Comparison of ENCODE assay signal across 11 mouse cellular contexts in the genomic region with DNA sequence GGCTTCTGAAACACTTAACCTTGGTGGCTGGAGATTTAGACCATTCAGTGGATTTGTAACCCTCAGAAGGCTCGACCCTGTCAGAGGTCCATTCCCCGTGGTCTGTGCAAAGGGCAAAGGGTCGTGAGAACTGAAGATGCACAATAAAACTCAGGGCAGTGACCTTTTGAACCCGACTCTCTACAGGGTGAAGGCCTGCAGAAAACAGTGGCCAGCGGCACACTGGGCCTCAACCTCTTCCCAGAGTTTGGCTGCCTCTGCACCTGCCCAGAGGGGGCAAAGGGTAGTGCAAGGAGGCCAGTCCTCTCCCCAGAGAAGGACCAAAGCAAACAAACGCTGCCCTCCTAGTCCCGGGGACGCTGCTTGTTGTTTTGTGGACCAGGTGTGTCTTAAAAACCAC. TPM values are rescaled to one million over a fixed set of nuclear protein-coding genes. Genes with fewer than 3 reads are reported as not detected.
A peak's percentile ranks its signal among the peaks of the same experiment; 100 is the strongest.
DNase-seq lines count a peak whose midpoint lies in the region; ATAC-seq lines count a peak whose summit lies in the region.
"Had no signal": no experiment of that assay in that cellular context is flagged by ENCODE, and none has a peak within 500 bp of the region (broad histone marks: within the 10 kb centered on the region; RNA-seq: fewer than 3 reads in every experiment).

No protein-coding gene starts in this region.

- 27% methylated on average over 8 of the region's 8 CpGs for WGBS in heart, embryonic 13.5 days
- WGBS in lung, embryonic 16.5 days, result 17% methylated on average over 8 of the region's 8 CpGs

- peaks cover 99% of the 10 kb centered on the region for H3K4me1 ChIP-seq in heart, embryonic 13.5 days
- peaks cover 70% of the 10 kb centered on the region for H3K4me1 ChIP-seq in lung, embryonic 16.5 days (replicated peaks; ENCODE audit: control insufficient read depth, insufficient read depth, low read length)

- peak overlapping the region; percentile 77 for H3K27ac ChIP-seq in heart, embryonic 13.5 days (replicated peaks)
- peak overlapping the region; percentile 1; the same call in 1 of the 2 replicates for H3K27ac ChIP-seq in lung, embryonic 16.5 days (ENCODE audit: low read length)

- no peak for DNase-seq in heart, adult 9 months (ENCODE audit: low spot score in 2 of 2)
- DNase-seq in lung, postnatal 36 days, result no peak
- peak; percentile 72 to 83 for DNase-seq in kidney, adult 8-10 months
- DNase-seq in neural tube, embryonic 10.5 days (ENCODE audit: extremely low spot score, low spot score), result peak; percentile 47
- DNase-seq in B cell, adult 2 months, result no peak
- no peak for DNase-seq in adrenal gland, postnatal 36 days

- H3K9ac ChIP-seq in heart, embryonic 13.5 days, result peak overlapping the region; percentile 60
- H3K9ac ChIP-seq in lung, embryonic 16.5 days (ENCODE audit: low read length), result no peak overlapping the region
- H3K9ac ChIP-seq: forebrain, embryonic 12.5 days had no signal

- ATAC-seq in heart, embryonic 13.5 days (ENCODE audit: extremely low read depth, insufficient number of reproducible peaks, low FRiP score, low TSS enrichment), result no peak
- no peak for ATAC-seq in lung, embryonic 16.5 days (ENCODE audit: low read depth)
- ATAC-seq: activated CD4-positive, CD25-positive, alpha-beta regulatory T cell, adult 4 months had no signal

- no peaks in the 10 kb centered on the region for H3K27me3 ChIP-seq in heart, embryonic 13.5 days (replicated peaks)
- no peaks in the 10 kb centered on the region for H3K27me3 ChIP-seq in lung, embryonic 16.5 days (ENCODE audit: control insufficient read depth, insufficient read depth, low read depth, low read length)
- H3K27me3 ChIP-seq: forebrain, embryonic 12.5 days had no signal

- no peaks in the 10 kb centered on the region for H3K9me3 ChIP-seq in heart, embryonic 13.5 days
- H3K9me3 ChIP-seq in lung, embryonic 16.5 days (ENCODE audit: control insufficient read depth, low read length), result no peaks in the 10 kb centered on the region
- H3K9me3 ChIP-seq: forebrain, embryonic 12.5 days had no signal

- H3K4me3 ChIP-seq in heart, embryonic 13.5 days, result no peak overlapping the region
- no peak overlapping the region for H3K4me3 ChIP-seq in lung, embryonic 16.5 days (ENCODE audit: low read length)
- H3K4me3 ChIP-seq: forebrain, embryonic 12.5 days; myocyte had no signal

- H3K36me3 ChIP-seq in heart, embryonic 13.5 days, result peaks cover 2% of the 10 kb centered on the region; the same call in 1 of the 2 replicates
- H3K36me3 ChIP-seq in lung, embryonic 16.5 days (ENCODE audit: control insufficient read depth, insufficient read depth, low read length), result no peaks in the 10 kb centered on the region
- H3K36me3 ChIP-seq: forebrain, embryonic 12.5 days had no signal

- 0 out of 2 replicates have a peak overlapping the region, but pooled peaks have one; percentile 2 for H3K4me2 ChIP-seq in heart, embryonic 13.5 days
- no peak overlapping the region for H3K4me2 ChIP-seq in lung, embryonic 16.5 days (ENCODE audit: low read depth, low read length)
- H3K4me2 ChIP-seq: forebrain, embryonic 12.5 days had no signal

RNA-seq across cellular contexts. Expression of gene Ski, which starts 34.1 kb away (rescaled TPM):
- 10.1 and 10.2 TPM in 2 replicates for polyA plus RNA-seq in heart, embryonic 13.5 days (2015; fragmentation: Nextera tagmentation; extraction: Ambion mirVana)
- polyA plus RNA-seq in lung, embryonic 16.5 days (2015; fragmentation: Nextera tagmentation; extraction: Ambion mirVana), result 15.8 and 16.7 TPM in 2 replicates
- total RNA-seq in adrenal gland, postnatal 36 days (2021), result 10 to 100 TPM; 55.5 to 88.7 TPM

Comparison
In these comparisons a context has a peak if more than half of its experiments do, and no peak if none do; other contexts are left out.
1. DNase-seq: peak in kidney, adult 8-10 months (2 of 2) and neural tube, embryonic 10.5 days (single experiment); none in heart, adult 9 months (0 of 2), lung, postnatal 36 days (single experiment), B cell, adult 2 months (0 of 2) and adrenal gland, postnatal 36 days (0 of 2).